ENCODE assay signal across 17 mouse cellular contexts in genomic region chr11:104010021-104010420, GRCm38 (mm10).
"Had no signal": no experiment of that assay in that cellular context is flagged by ENCODE, and none has a peak within 500 bp of the region (broad histone marks: within the 10 kb centered on the region; RNA-seq: fewer than 3 reads in every experiment).

No protein-coding gene starts in this region.

- H3K4me1 ChIP-seq: neural tube, embryonic 15.5 days; stomach, embryonic 15.5 days had no signal

- H3K4me3 ChIP-seq: neural tube, embryonic 12.5 days; neural tube, embryonic 13.5 days; neural tube, embryonic 15.5 days; stomach, embryonic 15.5 days had no signal

- DNase-seq: retina, postnatal 1 day; right cerebral cortex, adult 18-20 months; right cerebral cortex, postnatal 14 days; right cerebral cortex, postnatal 25 days; right cerebral cortex, postnatal 4 days; spleen, adult 18-20 months; thymus, adult 18-20 months; thymus, adult 2 months; thymus, postnatal 14 days; thymus, postnatal 25 days; thymus, postnatal 36 days; thymus, postnatal 4 days had no signal

- H3K27ac ChIP-seq: neural tube, embryonic 12.5 days; neural tube, embryonic 13.5 days; neural tube, embryonic 15.5 days; stomach, embryonic 15.5 days; stomach, postnatal 0 days had no signal

- H3K9ac ChIP-seq: neural tube, embryonic 12.5 days; neural tube, embryonic 13.5 days; neural tube, embryonic 15.5 days; stomach, embryonic 15.5 days had no signal

- H3K27me3 ChIP-seq: neural tube, embryonic 12.5 days; neural tube, embryonic 13.5 days; neural tube, embryonic 15.5 days; stomach, embryonic 15.5 days had no signal

- H3K36me3 ChIP-seq: neural tube, embryonic 12.5 days; neural tube, embryonic 13.5 days; neural tube, embryonic 15.5 days; stomach, embryonic 15.5 days had no signal

- H3K9me3 ChIP-seq: neural tube, embryonic 12.5 days; neural tube, embryonic 13.5 days; neural tube, embryonic 15.5 days; stomach, embryonic 15.5 days had no signal

- H3K4me2 ChIP-seq: neural tube, embryonic 12.5 days; neural tube, embryonic 13.5 days; neural tube, embryonic 15.5 days; stomach, embryonic 15.5 days had no signal
